Mouse (Mus musculus) limb, embryonic 15.5 days (tissue): ENCODE measurements around the gene Fam98c. TPM values are rescaled to one million over a fixed set of nuclear protein-coding genes. Genes with fewer than 3 reads are reported as not detected.
"Not testable (repeated sequence)": the region's sequence is repeated elsewhere in the genome, so short reads cannot be mapped to it uniquely, and the experiment has no call there.

Experiments used
- ATAC-seq: fragments of 200-750 bp; cut with Nextera tagmentation; 2 replicates; pipeline ENCODE4 v1.8.0; 2017; ENCODE audit warnings: low read depth, moderate TSS enrichment; ENCODE audit not compliant: insufficient number of reproducible peaks, low FRiP score, low TSS enrichment
- H3K27ac ChIP-seq: fragments of 300-500 bp; sonication (generic); 2 replicates; pipeline ENCODE4 v1.5.1; 2015; ENCODE audit warnings: moderate library complexity, mild to moderate bottlenecking, inconsistent platforms
- H3K27me3 ChIP-seq: fragments of 300-500 bp; sonication (generic); 2 replicates; pipeline ENCODE4 v1.6.1; 2015; ENCODE audit warnings: inconsistent platforms
- H3K36me3 ChIP-seq: fragments of 300-500 bp; sonication (generic); 2 replicates; pipeline ENCODE4 v1.6.1; 2015; ENCODE audit warnings: inconsistent platforms
- H3K4me1 ChIP-seq: fragments of 300-500 bp; sonication (generic); 2 replicates; pipeline ENCODE4 v1.6.1; 2015; ENCODE audit warnings: inconsistent platforms
- H3K4me2 ChIP-seq: fragments of 300-500 bp; sonication (generic); 2 replicates; pipeline ENCODE4 v1.6.1; 2015; ENCODE audit warnings: mild to moderate bottlenecking, inconsistent platforms
- H3K4me3 ChIP-seq: fragments of 300-500 bp; sonication (generic); 2 replicates; pipeline ENCODE4 v1.5.1; 2015; ENCODE audit warnings: mild to moderate bottlenecking, inconsistent platforms
- H3K9ac ChIP-seq: fragments of 300-500 bp; sonication (generic); 2 replicates; pipeline ENCODE4 v1.6.1; 2015; ENCODE audit warnings: inconsistent platforms
- H3K9me3 ChIP-seq: fragments of 300-500 bp; sonication (generic); 2 replicates; pipeline ENCODE4 v1.6.1; 2016; ENCODE audit warnings: inconsistent platforms
- WGBS: fragments of 180-500 bp; shearing (Covaris S2); methylation state at CpG from one replicate; pipeline ENCODE4 v1.1.7; 2015; 5-methylcytosine and 5-hydroxymethylcytosine counted together
- polyA plus RNA-seq: library from polyadenylated mRNA; unstranded; fragments of >200 nt; fragmentation: Nextera tagmentation; extraction: Ambion mirVana; gene quantifications from 2 replicates; pipeline ENCODE4 v1.2.1, GENCODE M21; 2015

The Fam98c gene
- polyA plus RNA-seq, 1 experiment from 2014 or later: 22.1 TPM

GRCm38 (mm10) chr7:29154018-29154720 lies 1.9 kb downstream of the Fam98c start:
- H3K4me2 ChIP-seq: no peak overlapping the region
- 0 out of 2 replicates have a peak, but pooled peaks cover 4% of the 10 kb centered on the region for H3K9me3 ChIP-seq
- no peak overlapping the region for H3K27ac ChIP-seq
- 95% methylated on average over 14 of the region's 14 CpGs for WGBS
- no peak overlapping the region for H3K9ac ChIP-seq
- no peak for ATAC-seq
- peaks cover 12% of the 10 kb centered on the region for H3K4me1 ChIP-seq
- no peaks in the 10 kb centered on the region for H3K36me3 ChIP-seq
- peaks cover 16% of the 10 kb centered on the region for H3K27me3 ChIP-seq
- H3K4me3 ChIP-seq: no peak overlapping the region

- H3K9ac ChIP-seq: no peak overlapping the region
- H3K9me3 ChIP-seq: 0 out of 2 replicates have a peak, but pooled peaks cover 4% of the 10 kb centered on the region
- H3K27ac ChIP-seq: no peak overlapping the region
- WGBS: 62% methylated on average over 10 of the region's 10 CpGs
- no peaks in the 10 kb centered on the region for H3K27me3 ChIP-seq
- no peak for ATAC-seq
- H3K4me1 ChIP-seq: peaks cover 10% of the 10 kb centered on the region
- H3K4me3 ChIP-seq: no peak overlapping the region
- H3K36me3 ChIP-seq: no peaks in the 10 kb centered on the region
- no peak overlapping the region for H3K4me2 ChIP-seq
Measured at GRCm38 (mm10) chr7:29151486-29151885, 4.5 kb downstream of the Fam98c start.

GRCm38 (mm10) chr7:29148771-29149170 lies 7.3 kb downstream of the Fam98c start:
- 89% methylated on average over 15 of the region's 15 CpGs for WGBS
- ATAC-seq: no peak

GRCm38 (mm10) chr7:29146625-29147367 lies 9.2 kb downstream of the Fam98c start:
- ATAC-seq: no peak
- H3K36me3 ChIP-seq: no peaks in the 10 kb centered on the region
- no peak overlapping the region for H3K9ac ChIP-seq
- H3K27ac ChIP-seq: no peak overlapping the region
- H3K27me3 ChIP-seq: no peaks in the 10 kb centered on the region
- 75% methylated on average over 7 of the region's 7 CpGs for WGBS
- H3K4me1 ChIP-seq: no peaks in the 10 kb centered on the region
- H3K4me3 ChIP-seq: no peak overlapping the region
- no peaks in the 10 kb centered on the region for H3K9me3 ChIP-seq
- no peak overlapping the region for H3K4me2 ChIP-seq

More at GRCm38 (mm10) chr7:29148771-29149170, 7.3 kb downstream of the Fam98c start:
- H3K9me3 ChIP-seq: no peaks in the 10 kb centered on the region
- no peak overlapping the region for H3K9ac ChIP-seq
- no peaks in the 10 kb centered on the region for H3K4me1 ChIP-seq
- H3K27ac ChIP-seq: no peak overlapping the region
- no peaks in the 10 kb centered on the region for H3K27me3 ChIP-seq
- H3K4me2 ChIP-seq: no peak overlapping the region
- no peak overlapping the region for H3K4me3 ChIP-seq
- H3K36me3 ChIP-seq: no peaks in the 10 kb centered on the region

GRCm38 (mm10) chr7:29144006-29144405 lies 12.0 kb downstream of the Fam98c start:
- Histone ChIP-seq H3K9me3 (no peaks in the 10 kb centered on the region), H3K9ac (no peak overlapping the region), H3K27me3 (no peaks in the 10 kb centered on the region), H3K4me3 (no peak overlapping the region), H3K27ac (no peak overlapping the region), H3K4me2 (no peak overlapping the region), H3K36me3 (no peaks in the 10 kb centered on the region), H3K4me1 (no peaks in the 10 kb centered on the region)
- no peak for ATAC-seq
- 86% methylated on average over 4 of the region's 4 CpGs for WGBS

- no peak overlapping the region for H3K9ac ChIP-seq
- H3K27me3 ChIP-seq: peaks cover 3% of the 10 kb centered on the region; the same call in 1 of the 2 replicates
- H3K4me2 ChIP-seq: no peak overlapping the region
- no peak for ATAC-seq
- H3K9me3 ChIP-seq: no peaks in the 10 kb centered on the region
- H3K36me3 ChIP-seq: no peaks in the 10 kb centered on the region
- H3K4me3 ChIP-seq: no peak overlapping the region
- H3K27ac ChIP-seq: no peak overlapping the region
- 74% methylated on average over 8 of the region's 8 CpGs for WGBS
- no peaks in the 10 kb centered on the region for H3K4me1 ChIP-seq
Measured at GRCm38 (mm10) chr7:29141416-29141815, 14.6 kb downstream of the Fam98c start.

- not testable (repeated sequence) for H3K4me2 ChIP-seq, H3K9ac ChIP-seq, H3K4me3 ChIP-seq, H3K27ac ChIP-seq, ATAC-seq, H3K9me3 ChIP-seq, H3K4me1 ChIP-seq, H3K36me3 ChIP-seq
- WGBS: 89% methylated on average over 3 of the region's 4 CpGs
- peaks cover 12% of the 10 kb centered on the region; the same call in 1 of the 2 replicates for H3K27me3 ChIP-seq
Measured at GRCm38 (mm10) chr7:29139237-29139636, 16.8 kb downstream of the Fam98c start.

GRCm38 (mm10) chr7:29137429-29137828 lies 18.6 kb downstream of the Fam98c start:
- ATAC-seq: no peak
- H3K9me3 ChIP-seq: no peaks in the 10 kb centered on the region
- H3K4me2 ChIP-seq: no peak overlapping the region
- H3K27ac ChIP-seq: no peak overlapping the region
- H3K27me3 ChIP-seq: peaks cover 12% of the 10 kb centered on the region; the same call in 1 of the 2 replicates
- 48% methylated on average over 16 of the region's 16 CpGs for WGBS
- H3K9ac ChIP-seq: no peak overlapping the region
- H3K4me1 ChIP-seq: peaks cover 9% of the 10 kb centered on the region
- no peak overlapping the region for H3K4me3 ChIP-seq
- no peaks in the 10 kb centered on the region for H3K36me3 ChIP-seq

GRCm38 (mm10) chr7:29134693-29135386 lies 21.2 kb downstream of the Fam98c start, which contains the start of gene Rasgrp4:
TSS of gene Rasgrp4 (plus strand) at chr7:29134851.
- H3K4me3 ChIP-seq: peak within 1 kb of the TSS; percentile 24
- WGBS: 1% methylated on average over 15 of the region's 20 CpGs
- H3K27me3 ChIP-seq: peaks cover 12% of the 10 kb centered on the region; the same call in 1 of the 2 replicates
- no peaks in the 10 kb centered on the region for H3K36me3 ChIP-seq
- H3K27ac ChIP-seq: no peak within 1 kb of the TSS
- H3K9ac ChIP-seq: no peak within 1 kb of the TSS
- ATAC-seq: no peak
- H3K4me1 ChIP-seq: peaks cover 9% of the 10 kb centered on the region
- H3K9me3 ChIP-seq: no peaks in the 10 kb centered on the region
- peak within 1 kb of the TSS; percentile 43 for H3K4me2 ChIP-seq

GRCm38 (mm10) chr7:29134230-29134629 lies 21.8 kb downstream of the Fam98c start:
- peak overlapping the region; percentile 24 for H3K4me3 ChIP-seq
- H3K27ac ChIP-seq: no peak overlapping the region
- no peaks in the 10 kb centered on the region for H3K9me3 ChIP-seq
- WGBS: 3% methylated on average over 4 of the region's 4 CpGs
- H3K27me3 ChIP-seq: peaks cover 12% of the 10 kb centered on the region; the same call in 1 of the 2 replicates
- H3K9ac ChIP-seq: no peak overlapping the region
- H3K4me2 ChIP-seq: peak overlapping the region; percentile 43
- ATAC-seq: no peak
- H3K4me1 ChIP-seq: peaks cover 9% of the 10 kb centered on the region
- H3K36me3 ChIP-seq: no peaks in the 10 kb centered on the region

GRCm38 (mm10) chr7:29128725-29129124 lies 27.3 kb downstream of the Fam98c start:
- Histone ChIP-seq H3K27ac (no peak overlapping the region), H3K4me2 (no peak overlapping the region), H3K27me3 (no peaks in the 10 kb centered on the region), H3K9me3 (no peaks in the 10 kb centered on the region), H3K4me3 (no peak overlapping the region), H3K4me1 (peaks cover 13% of the 10 kb centered on the region), H3K9ac (no peak overlapping the region), H3K36me3 (no peaks in the 10 kb centered on the region)
- ATAC-seq: no peak
- WGBS: 61% methylated on average over 2 of the region's 2 CpGs
